Mouse (Mus musculus): ENCODE measurements around the gene Pde6h.

Pde6h gene

GRCm38 (mm10) chr6:136912751-136913265 is 10.8 kb upstream of the Pde6h start:
- no peak for DNase-seq (ENCODE audit: low read depth, low spot score)

- peak; percentile 23 for DNase-seq (ENCODE audit: low read depth, low spot score)
Measured at GRCm38 (mm10) chr6:136913384-136914126, 10.1 kb upstream of the Pde6h start.

- DNase-seq (ENCODE audit: low read depth, low spot score) = no peak
Measured at GRCm38 (mm10) chr6:136914234-136914633, 9.4 kb upstream of the Pde6h start.

- DNase-seq (ENCODE audit: low read depth, low spot score) = no peak
Measured at GRCm38 (mm10) chr6:136915721-136916395, 7.8 kb upstream of the Pde6h start.

GRCm38 (mm10) chr6:136917885-136918284 is 5.7 kb upstream of the Pde6h start:
- no peak for DNase-seq (ENCODE audit: low read depth, low spot score)

GRCm38 (mm10) chr6:136920320-136921257 is 3.0 kb upstream of the Pde6h start:
- DNase-seq (ENCODE audit: low read depth, low spot score) = peak; percentile 41

GRCm38 (mm10) chr6:136921601-136922000 is 2.0 kb upstream of the Pde6h start:
- DNase-seq (ENCODE audit: low read depth, low spot score) = no peak

GRCm38 (mm10) chr6:136922080-136922479 is 1.6 kb upstream of the Pde6h start, which contains the start of gene Erp27:
TSS of gene Erp27 (minus strand) at chr6:136922180.
- DNase-seq (ENCODE audit: low read depth, low spot score) = no peak

GRCm38 (mm10) chr6:136922871-136923270 is 761 bp upstream of the Pde6h start:
- DNase-seq (ENCODE audit: low read depth, low spot score) = no peak

GRCm38 (mm10) chr6:136925049-136925448 is 1.4 kb downstream of the Pde6h start:
- DNase-seq (ENCODE audit: low read depth, low spot score) = no peak

- DNase-seq (ENCODE audit: low read depth, low spot score) = no peak
Measured at GRCm38 (mm10) chr6:136927626-136928025, 4.0 kb downstream of the Pde6h start.

GRCm38 (mm10) chr6:136930677-136931076 is 7.0 kb downstream of the Pde6h start:
- no peak for DNase-seq (ENCODE audit: low read depth, low spot score)

- DNase-seq (ENCODE audit: low read depth, low spot score) = no peak
Measured at GRCm38 (mm10) chr6:136931246-136931645, 7.6 kb downstream of the Pde6h start.

GRCm38 (mm10) chr6:136934068-136934467 is 10.4 kb downstream of the Pde6h start:
- no peak for DNase-seq (ENCODE audit: low read depth, low spot score)

- no peak for DNase-seq (ENCODE audit: low read depth, low spot score)
Measured at GRCm38 (mm10) chr6:136935233-136935632, 11.6 kb downstream of the Pde6h start.

- no peak for DNase-seq (ENCODE audit: low read depth, low spot score)
Measured at GRCm38 (mm10) chr6:136936361-136936760, 12.7 kb downstream of the Pde6h start.

- no peak for DNase-seq (ENCODE audit: low read depth, low spot score)
Measured at GRCm38 (mm10) chr6:136937117-136937516, 13.5 kb downstream of the Pde6h start.

GRCm38 (mm10) chr6:136938331-136939126 is 14.9 kb downstream of the Pde6h start:
- DNase-seq (ENCODE audit: low read depth, low spot score) = no peak

GRCm38 (mm10) chr6:136939326-136940187 is 15.9 kb downstream of the Pde6h start:
- DNase-seq (ENCODE audit: low read depth, low spot score) = no peak

Measured in mesoderm, embryonic 11.5 days (tissue).